Mouse (Mus musculus) hindlimb bud, embryonic 11.5 days (tissue): ENCODE measurements around the gene Esam.
A peak's percentile ranks its signal among the peaks of the same experiment; 100 is the strongest.

ENCODE experiments used
- DNase-seq: peaks from one replicate; pipeline ENCODE4 v3.0.0-alpha.2; 2012; ENCODE audit warnings: low read depth, low spot score; ENCODE audit errors: extremely low spot score

Gene Esam

DNA sequence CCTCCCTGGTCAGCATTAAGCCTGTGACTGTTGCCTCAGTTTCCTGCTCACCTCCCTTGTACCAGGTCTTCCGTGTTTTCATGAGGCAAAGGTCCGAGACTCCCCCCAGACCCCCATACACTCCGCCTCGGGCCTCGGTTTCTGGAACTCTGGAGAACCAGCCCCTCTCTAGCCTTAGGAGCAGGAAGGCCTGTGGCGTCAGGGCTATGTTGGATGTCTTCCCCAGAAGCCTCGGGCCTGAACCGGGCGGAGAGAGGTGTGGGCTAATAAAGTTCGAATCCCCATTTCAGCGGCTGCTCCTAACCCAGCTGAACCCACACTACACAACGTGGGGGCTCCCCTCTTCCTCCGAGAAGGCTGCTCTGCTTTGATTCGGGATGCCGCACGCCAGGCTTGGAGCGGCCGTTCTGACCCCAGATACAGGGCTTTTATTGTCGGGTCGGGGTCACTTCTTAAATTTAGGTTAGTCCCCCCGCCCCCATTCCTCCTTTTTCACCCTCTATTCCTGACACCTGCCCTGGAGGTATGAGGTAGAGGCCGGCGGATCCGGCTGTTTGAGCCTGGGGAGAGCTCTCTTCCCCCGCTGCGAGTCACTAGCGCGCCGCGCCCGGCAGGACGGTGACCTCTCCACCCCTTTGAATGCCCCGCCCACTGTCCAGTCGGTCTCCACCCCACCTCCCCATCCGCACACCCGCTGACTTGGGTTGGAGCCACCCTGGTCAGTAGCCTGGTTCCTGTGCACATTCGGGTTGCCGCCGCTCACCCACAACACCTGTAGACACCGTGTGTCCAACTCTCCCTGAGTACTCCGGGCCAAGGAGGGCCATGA, at the start of gene Esam:
Gene Esam, plus strand, starts transcription at position 683 of the 829 bp plus-strand sequence.
- no peak for DNase-seq

- no peak for DNase-seq
Observed at GRCm38 (mm10) chr9:37485146-37485545, 42.7 kb upstream of the Esam start.

GRCm38 (mm10) chr9:37488041-37488440, 39.8 kb upstream of the Esam start:
- DNase-seq, result no peak

DNA sequence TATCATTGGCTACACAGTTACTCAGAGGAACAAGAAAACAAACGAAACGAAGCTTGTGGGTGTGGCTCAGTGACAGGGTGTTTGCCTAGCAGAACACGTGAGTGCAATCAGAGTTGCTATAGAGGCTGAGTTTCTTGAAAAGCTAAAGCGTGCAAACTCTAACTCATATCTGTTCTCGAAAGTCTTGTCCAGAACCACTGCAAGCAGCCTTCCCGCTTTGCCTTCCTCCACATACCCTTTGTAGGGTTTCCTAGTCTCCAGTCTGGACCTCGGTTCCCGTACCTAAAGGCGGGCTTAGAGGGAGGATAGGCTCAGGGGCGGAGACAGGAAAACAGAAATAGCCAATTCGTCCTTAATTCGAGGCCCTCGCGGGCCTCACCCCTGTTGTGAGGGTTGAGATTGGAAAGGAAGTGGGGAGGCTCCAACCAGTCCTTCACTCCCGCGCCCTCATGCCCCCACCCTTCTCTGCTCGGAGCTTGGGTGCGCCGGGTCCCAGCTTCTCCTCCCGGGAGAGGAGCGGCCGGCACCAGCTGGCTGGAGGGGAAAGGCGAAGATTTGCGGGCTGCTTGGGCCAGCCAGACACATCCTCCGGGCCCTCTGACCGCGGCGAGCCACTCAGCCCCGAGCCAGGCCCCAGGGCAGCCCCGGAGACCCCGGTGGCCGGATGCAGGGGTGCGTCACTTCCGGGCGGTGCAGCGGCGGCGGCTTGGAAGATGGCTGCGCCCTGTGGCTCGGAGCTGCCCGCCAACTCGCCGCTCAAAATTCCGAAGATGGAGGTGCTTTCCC, 39.1 kb upstream of the Esam start, which contains the start of gene Msantd2:
Gene Msantd2, plus strand, starts transcription at position 709 of the 786 bp plus-strand sequence.
- DNase-seq, result peak; percentile 57

DNA sequence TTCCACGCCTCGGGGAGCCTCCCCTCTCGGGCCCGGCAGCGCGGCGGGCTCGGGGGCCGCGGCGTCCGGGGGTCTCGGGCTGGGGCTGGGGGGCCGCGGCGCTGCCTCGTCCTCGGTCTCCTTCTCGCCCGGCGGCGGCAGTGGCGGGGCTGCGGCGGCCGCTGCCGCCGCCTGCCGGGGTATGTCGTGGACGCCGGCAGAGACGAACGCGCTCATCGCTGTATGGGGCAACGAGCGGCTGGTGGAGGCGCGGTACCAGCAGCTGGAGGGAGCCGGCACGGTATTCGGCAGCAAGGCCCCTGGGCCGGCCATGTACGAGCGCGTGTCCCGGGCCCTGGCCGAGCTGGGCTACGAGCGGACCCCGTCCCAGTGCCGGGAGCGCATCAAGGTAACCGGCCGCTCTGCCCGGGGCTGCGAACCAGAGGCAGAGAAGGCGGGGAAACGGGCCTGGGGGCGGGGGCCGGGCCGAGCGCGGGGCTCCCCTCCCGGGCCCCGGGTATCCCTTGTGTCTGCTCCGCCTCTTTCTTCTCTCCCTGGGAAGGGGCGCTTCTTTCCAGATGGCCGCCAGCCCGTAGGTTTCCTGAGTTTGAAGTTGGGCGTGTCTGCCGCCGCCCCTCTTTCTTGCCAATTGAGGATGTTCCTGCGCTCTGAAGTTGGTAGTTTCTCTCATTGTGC, 38.3 kb upstream of the Esam start:
- DNase-seq, result no peak

GRCm38 (mm10) chr9:37495761-37496160, 32.1 kb upstream of the Esam start:
- DNase-seq, result no peak

GRCm38 (mm10) chr9:37496325-37496724, 31.6 kb upstream of the Esam start:
- no peak for DNase-seq

DNA sequence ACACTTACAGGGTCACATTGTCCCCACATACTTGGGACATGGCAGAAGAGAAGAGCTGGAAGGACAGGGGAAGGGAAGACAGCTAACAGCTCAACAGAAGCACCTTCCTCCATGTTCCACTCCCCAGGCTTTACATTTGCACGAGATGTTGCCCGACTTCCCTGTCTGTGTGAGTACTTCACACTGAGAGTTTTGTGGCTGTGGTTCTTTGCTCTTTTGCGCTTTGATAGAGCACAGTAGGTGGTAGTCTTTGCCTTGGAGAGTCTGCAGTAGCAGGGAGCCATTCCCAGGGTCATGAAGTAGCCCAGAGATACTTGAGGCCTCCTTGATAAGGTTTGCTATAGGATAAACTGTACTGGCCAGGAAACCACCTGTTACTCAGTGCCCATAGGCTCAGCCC, 27.7 kb upstream of the Esam start:
- no peak for DNase-seq

GRCm38 (mm10) chr9:37501170-37501569, 26.7 kb upstream of the Esam start:
- no peak for DNase-seq

- no peak for DNase-seq
Observed at GRCm38 (mm10) chr9:37504348-37504747, 23.5 kb upstream of the Esam start.

- DNase-seq, result no peak
Observed at GRCm38 (mm10) chr9:37506023-37506422, 21.9 kb upstream of the Esam start.

DNA sequence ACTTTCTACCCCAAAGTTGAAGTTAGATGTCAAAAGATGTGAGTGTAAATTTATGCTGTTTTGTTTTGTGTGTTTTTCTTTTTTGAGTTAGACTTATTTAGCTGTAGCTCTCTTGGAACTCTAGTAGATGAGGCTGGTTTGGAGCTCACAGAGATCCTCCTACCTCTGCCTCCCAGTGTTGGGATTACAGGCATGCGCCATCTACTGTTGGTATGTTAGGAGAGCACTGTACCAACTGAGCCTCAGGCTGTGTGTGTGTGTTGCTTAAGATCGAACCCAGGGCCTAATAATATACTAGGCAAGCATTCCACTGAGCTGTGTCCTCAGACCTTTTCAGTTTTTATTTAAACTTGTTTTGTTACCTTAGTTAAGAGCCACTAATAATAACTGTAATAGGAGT, 15.8 kb upstream of the Esam start:
- no peak for DNase-seq

GRCm38 (mm10) chr9:37514456-37514855, 13.4 kb upstream of the Esam start:
- DNase-seq, result no peak

GRCm38 (mm10) chr9:37517467-37517866, 10.4 kb upstream of the Esam start:
- DNase-seq, result no peak

GRCm38 (mm10) chr9:37518991-37519390, 8.9 kb upstream of the Esam start:
- no peak for DNase-seq

GRCm38 (mm10) chr9:37519995-37520394, 7.9 kb upstream of the Esam start:
- no peak for DNase-seq

DNA sequence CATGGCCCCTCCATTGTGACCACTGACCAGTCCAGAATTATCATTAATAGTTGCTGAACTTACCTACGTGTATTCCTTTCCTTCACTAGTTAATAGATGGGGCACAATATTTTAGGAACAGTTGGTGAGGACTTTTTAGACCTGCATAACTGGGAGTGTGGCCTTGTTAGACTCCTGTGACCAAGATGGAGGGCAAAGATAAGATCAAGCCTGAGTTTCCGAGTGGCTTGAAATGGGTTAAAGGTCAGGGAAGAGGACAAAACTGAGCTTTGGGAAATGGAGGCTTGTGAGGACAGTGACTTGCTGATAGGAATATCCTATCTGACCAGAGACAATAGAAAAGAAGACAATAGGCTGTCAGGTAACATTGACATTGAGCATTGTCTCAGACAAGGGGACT, 2.4 kb upstream of the Esam start:
- no peak for DNase-seq

GRCm38 (mm10) chr9:37526443-37527395, 1.2 kb upstream of the Esam start:
- no peak for DNase-seq

- no peak for DNase-seq
Observed at GRCm38 (mm10) chr9:37528225-37528970, 520 bp downstream of the Esam start.
